Mouse (Mus musculus) natural killer cell, adult 2 months (primary cell): Measurements from ENCODE around the gene Jarid2.

Experiments used
- DNase-seq, 2 experiments: peaks; one replicate each; pipeline ENCODE4 v3.0.0; 2022; ENCODE audit warnings: low spot score in 2 of 2

The Jarid2 gene

GRCm38 (mm10) chr13:44728145-44728880 is 961 bp upstream of the Jarid2 start:
- no peak for DNase-seq

GRCm38 (mm10) chr13:44730146-44730864 is 1.0 kb downstream of the Jarid2 start:
- peak; percentile 95 to 96 for DNase-seq

GRCm38 (mm10) chr13:44730939-44731551 is 1.8 kb downstream of the Jarid2 start:
- peak; percentile 91 to 92 for DNase-seq

GRCm38 (mm10) chr13:44731727-44732441 is 2.6 kb downstream of the Jarid2 start:
- no peak for DNase-seq

- DNase-seq, result peak in 1 of 2 experiments; percentile 17
Observed at GRCm38 (mm10) chr13:44732442-44732974, 3.2 kb downstream of the Jarid2 start.

- DNase-seq, result no peak
Observed at GRCm38 (mm10) chr13:44733036-44733372, 3.7 kb downstream of the Jarid2 start.

- peak; percentile 89 to 91 for DNase-seq
Observed at GRCm38 (mm10) chr13:44733373-44734111, 4.3 kb downstream of the Jarid2 start.

- DNase-seq, result peak; percentile 5 to 24
Observed at GRCm38 (mm10) chr13:44734441-44734840, 5.2 kb downstream of the Jarid2 start.

- no peak for DNase-seq
Observed at GRCm38 (mm10) chr13:44735088-44735690, 5.9 kb downstream of the Jarid2 start.

- DNase-seq, result no peak
Observed at GRCm38 (mm10) chr13:44737297-44737696, 8.0 kb downstream of the Jarid2 start.

GRCm38 (mm10) chr13:44751780-44752179 is 22.5 kb downstream of the Jarid2 start:
- DNase-seq, result no peak

GRCm38 (mm10) chr13:44753206-44753605 is 23.9 kb downstream of the Jarid2 start:
- no peak for DNase-seq

GRCm38 (mm10) chr13:44755434-44755833 is 26.2 kb downstream of the Jarid2 start:
- no peak for DNase-seq

- DNase-seq, result no peak
Observed at GRCm38 (mm10) chr13:44758750-44759149, 29.5 kb downstream of the Jarid2 start.

GRCm38 (mm10) chr13:44760761-44761160 is 31.5 kb downstream of the Jarid2 start:
- no peak for DNase-seq

- DNase-seq, result no peak
Observed at GRCm38 (mm10) chr13:44763068-44763467, 33.8 kb downstream of the Jarid2 start.

- no peak for DNase-seq
Observed at GRCm38 (mm10) chr13:44767751-44768150, 38.5 kb downstream of the Jarid2 start.

- peak; percentile 40 to 66 for DNase-seq
Observed at GRCm38 (mm10) chr13:44770808-44771605, 41.7 kb downstream of the Jarid2 start.

- DNase-seq, result no peak
Observed at GRCm38 (mm10) chr13:44772816-44773215, 43.5 kb downstream of the Jarid2 start.

- no peak for DNase-seq
Observed at GRCm38 (mm10) chr13:44774351-44774750, 45.1 kb downstream of the Jarid2 start.
